Mouse (Mus musculus) E14TG2a.4 (cell line): ENCODE measurements around the gene Olfr323.

Experiments
- CTCF ChIP-seq: conservative IDR thresholded peaks from 2 replicates; pipeline ENCODE4 v1.5.1; 2014; ENCODE audit warnings: low read length
- NANOG ChIP-seq: IDR thresholded peaks from 2 replicates; pipeline ENCODE4 v1.6.1; 2014; ENCODE audit warnings: borderline replicate concordance, low read length, mixed read lengths
- POU5F1 ChIP-seq: IDR thresholded peaks from 2 replicates; pipeline ENCODE4 v1.6.1; 2014; ENCODE audit warnings: low read length, borderline replicate concordance

GRCm38 (mm10) chr11:58614526-58614925, 15.8 kb downstream of the Olfr323 start:
- TF ChIP-seq CTCF (no peak), POU5F1 (no peak), NANOG (no peak)
